Mouse (Mus musculus): ENCODE results near the gene Miga1.

DNA sequence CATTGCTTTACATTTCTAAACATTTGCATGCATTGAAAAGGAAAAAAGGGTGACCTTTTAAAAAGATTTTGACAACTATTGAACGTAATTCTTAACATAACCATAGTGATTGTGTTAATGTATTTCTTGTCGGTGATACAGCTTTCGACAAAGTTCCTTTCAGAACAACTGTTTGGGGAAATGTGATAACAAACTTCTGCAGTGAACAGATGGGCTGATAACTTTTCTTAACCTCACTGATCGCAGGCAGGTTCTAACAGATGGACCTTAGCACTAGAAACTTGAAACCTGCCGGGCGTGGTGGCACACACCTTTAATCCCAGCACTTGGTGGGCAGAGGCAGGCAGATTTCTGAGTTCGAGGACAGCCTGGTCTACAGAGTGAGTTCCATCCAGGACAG, 111.4 kb downstream of the Miga1 start:
- TF ChIP-seq CTCF (conservative IDR thresholded peaks at IDR 0.05; ENCODE audit: insufficient read depth, insufficient read length, low read depth, low read length) (no peak), POLR2A (IDR thresholded peaks at IDR 0.05; ENCODE audit: low read depth, low read length) (no peak)
